Mouse (Mus musculus) thymus, adult 2 months (tissue): Measurements from ENCODE around the gene Myh7.

Experiments used
- CTCF ChIP-seq: fragments of 200-500 bp; IDR thresholded peaks from 2 replicates; pipeline ENCODE4 v1.5.1; 2012; ENCODE audit warnings: mild to moderate bottlenecking, control low read depth, low read length, moderate library complexity, borderline replicate concordance; ENCODE audit not compliant: control insufficient read depth, poor library complexity, insufficient read depth; ENCODE audit errors: extremely low read depth
- POLR2A ChIP-seq: fragments of 200-500 bp; IDR thresholded peaks from 2 replicates; pipeline ENCODE4 v1.6.1; 2012; ENCODE audit warnings: mild to moderate bottlenecking, low read length, control low read depth, moderate library complexity; ENCODE audit not compliant: control insufficient read depth, poor library complexity, insufficient read depth; ENCODE audit errors: extremely low read depth

DNA sequence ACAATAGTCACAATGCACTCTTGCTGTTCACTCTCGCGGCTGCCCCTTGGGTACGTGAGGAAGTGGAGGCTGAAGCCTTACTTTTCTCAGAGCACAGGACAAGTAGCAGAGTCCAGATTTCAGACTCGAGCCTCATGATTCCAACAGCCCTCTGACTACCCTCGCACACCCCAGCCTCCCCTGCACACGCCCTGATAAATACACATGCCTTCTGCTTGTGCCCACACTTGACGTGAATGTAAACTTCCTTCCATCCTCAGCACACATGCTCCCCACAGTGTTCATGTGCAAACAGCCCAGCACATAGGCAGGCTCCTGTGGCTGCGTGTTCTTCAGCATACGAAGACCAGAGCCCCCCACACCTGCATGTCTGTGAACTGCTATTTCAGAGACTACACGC lies 790 bp downstream of the Myh7 start:
- TF ChIP-seq CTCF, result no peak
- no peak for TF ChIP-seq POLR2A
